Mouse (Mus musculus) kidney, adult 2 months (tissue): ENCODE measurements around the gene Dusp19. TPM values are rescaled to one million over a fixed set of nuclear protein-coding genes. Genes with fewer than 3 reads are reported as not detected.

Source experiments
- DNase-seq: peaks from one replicate; pipeline ENCODE4 v3.0.0; 2021
- H3K27ac ChIP-seq: fragments of 200-500 bp; 2 replicates; pipeline ENCODE4 v1.5.1; 2012; ENCODE audit warnings: low read depth, low read length, control low read depth, inconsistent platforms; ENCODE audit not compliant: insufficient read depth
- H3K27me3 ChIP-seq: fragments of 200-500 bp; replicated peaks from 2 replicates; pipeline ENCODE4 v1.6.1; 2012; ENCODE audit warnings: mild to moderate bottlenecking, moderate library complexity, low read length, inconsistent platforms; ENCODE audit not compliant: control insufficient read depth, insufficient read depth
- H3K36me3 ChIP-seq: fragments of 200-500 bp; 2 replicates; pipeline ENCODE4 v1.6.1; 2012; ENCODE audit warnings: mild to moderate bottlenecking, moderate library complexity, low read length, inconsistent platforms; ENCODE audit not compliant: control insufficient read depth, insufficient read depth
- H3K4me1 ChIP-seq: fragments of 200-500 bp; 2 replicates; pipeline ENCODE4 v1.6.1; 2011; ENCODE audit warnings: low read length; ENCODE audit not compliant: control insufficient read depth, insufficient read depth
- H3K4me3 ChIP-seq: fragments of 200-500 bp; 2 replicates; pipeline ENCODE4 v1.5.1; 2011; ENCODE audit warnings: mild to moderate bottlenecking, low read depth, low read length, control low read depth; ENCODE audit not compliant: insufficient read depth
- CTCF ChIP-seq: fragments of 200-500 bp; conservative IDR thresholded peaks from 2 replicates; pipeline ENCODE4 v1.5.1; 2011; ENCODE audit warnings: low read depth, mild to moderate bottlenecking, control low read depth, low read length, moderate library complexity, mixed read lengths; ENCODE audit not compliant: insufficient read depth, insufficient read length
- POLR2A ChIP-seq: fragments of 200-500 bp; IDR thresholded peaks from one replicate; pipeline ENCODE4 v1.6.1; 2011; ENCODE audit warnings: low read depth, low read length, control low read depth
- WGBS: fragments of 180-500 bp; shearing (Covaris S2); methylation state at CpG from one replicate; pipeline ENCODE4 v1.1.7; 2018; 5-methylcytosine and 5-hydroxymethylcytosine counted together
- polyA plus RNA-seq: library from polyadenylated mRNA; depleted of rRNA; stranded (reverse); fragments of >200 nt; gene quantifications from 2 replicates; pipeline ENCODE4 v1.2.3, GENCODE M21; 2012

Gene Dusp19
- polyA plus RNA-seq, 1 experiment, result 7.8 TPM

DNA sequence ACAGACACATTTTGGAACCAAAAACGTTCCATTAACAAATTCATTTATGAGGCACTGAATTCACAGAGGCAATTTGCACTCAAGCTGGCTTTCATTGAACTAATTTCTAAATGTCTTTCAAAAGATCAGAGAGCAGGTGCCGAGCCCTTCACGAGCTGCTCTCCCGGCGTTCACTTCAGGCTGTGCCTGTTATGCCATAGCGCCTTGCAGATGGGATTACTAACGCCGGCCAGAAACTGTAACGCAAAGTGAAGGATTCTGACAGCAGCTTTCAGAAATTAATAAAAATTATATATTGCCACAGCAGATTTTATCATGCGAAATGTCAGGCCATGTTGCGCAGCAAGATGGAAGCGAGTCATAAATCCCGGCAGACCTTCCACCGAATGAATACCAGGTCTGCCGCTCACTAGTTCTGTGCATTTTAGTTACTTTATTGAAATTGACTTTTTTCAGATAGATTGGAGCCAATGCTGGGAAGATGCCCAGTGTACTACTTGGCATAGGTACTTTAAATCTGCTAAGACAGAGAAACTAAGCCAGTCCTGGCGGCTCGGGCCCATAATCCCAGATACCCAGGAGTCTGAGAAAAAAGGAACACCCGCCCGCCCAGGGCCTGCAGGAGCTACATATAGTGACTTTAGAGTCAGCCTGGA is 12.9 kb upstream of the Dusp19 start:
- Histone ChIP-seq H3K27ac (no peak overlapping the region), H3K4me1 (no peaks in the 10 kb centered on the region; the same call in 1 of the 2 replicates), H3K4me3 (no peak overlapping the region), H3K27me3 (no peaks in the 10 kb centered on the region), H3K36me3 (no peaks in the 10 kb centered on the region)
- WGBS, result 91% methylated on average over 19 of the region's 19 CpGs
- no peak for DNase-seq
- no peak for TF ChIP-seq CTCF
- TF ChIP-seq POLR2A, result no peak

- Histone ChIP-seq H3K36me3 (no peaks in the 10 kb centered on the region), H3K4me1 (no peaks in the 10 kb centered on the region), H3K27me3 (no peaks in the 10 kb centered on the region), H3K27ac (no peak overlapping the region), H3K4me3 (no peak overlapping the region)
- 57% methylated on average over 1 of the region's 1 CpGs for WGBS
- TF ChIP-seq CTCF, result no peak
- TF ChIP-seq POLR2A, result no peak
- DNase-seq, result no peak
These were observed 4.6 kb upstream of the Dusp19 start for GRCm38 (mm10) chr2:80612286-80612685.

- H3K4me3 ChIP-seq, result no peak overlapping the region
- H3K27ac ChIP-seq, result no peak overlapping the region
- 53% methylated on average over 2 of the region's 2 CpGs for WGBS
- H3K27me3 ChIP-seq, result no peaks in the 10 kb centered on the region
- no peaks in the 10 kb centered on the region for H3K36me3 ChIP-seq
- peaks cover 1% of the 10 kb centered on the region; the same call in 1 of the 2 replicates for H3K4me1 ChIP-seq
- DNase-seq, result no peak
- TF ChIP-seq CTCF (no peak), POLR2A (no peak)
These were observed 4.0 kb upstream of the Dusp19 start for GRCm38 (mm10) chr2:80612796-80613195.

DNA sequence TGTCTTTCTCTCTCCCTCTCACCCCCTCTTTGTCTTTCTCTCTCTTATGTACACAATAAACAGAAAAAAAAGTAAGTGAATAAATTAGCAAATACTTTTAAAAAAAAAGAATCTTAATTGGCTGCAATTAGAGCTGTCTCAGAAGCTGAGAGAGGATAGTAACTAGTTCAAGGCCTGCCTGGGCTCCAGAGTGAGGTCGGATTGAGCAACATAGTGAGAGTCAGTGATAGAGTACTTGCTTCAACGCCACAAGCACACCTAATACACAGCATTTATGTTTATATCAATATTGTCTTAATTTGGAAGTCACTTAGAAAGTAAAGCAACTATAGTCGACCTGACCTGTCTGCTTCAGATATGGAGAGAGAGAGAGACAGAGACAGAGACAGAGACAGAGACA is 2.1 kb downstream of the Dusp19 start:
- TF ChIP-seq CTCF (no peak), POLR2A (no peak)

GRCm38 (mm10) chr2:80621921-80622320 is 5.1 kb downstream of the Dusp19 start:
- Histone ChIP-seq H3K4me1 (peaks cover 2% of the 10 kb centered on the region; the same call in 1 of the 2 replicates), H3K36me3 (no peaks in the 10 kb centered on the region; the same call in 1 of the 2 replicates), H3K27ac (no peak overlapping the region), H3K4me3 (no peak overlapping the region), H3K27me3 (no peaks in the 10 kb centered on the region)
- DNase-seq, result no peak
- TF ChIP-seq CTCF (no peak), POLR2A (no peak)
- 92% methylated on average over 3 of the region's 3 CpGs for WGBS

More for the DNA sequence above, 2.1 kb downstream of the Dusp19 start:
- WGBS, result 92% methylated on average over 3 of the region's 3 CpGs
- Histone ChIP-seq H3K4me1 (peaks cover 2% of the 10 kb centered on the region; the same call in 1 of the 2 replicates), H3K27me3 (no peaks in the 10 kb centered on the region), H3K4me3 (no peak overlapping the region), H3K27ac (no peak overlapping the region), H3K36me3 (no peaks in the 10 kb centered on the region)
- DNase-seq, result no peak

GRCm38 (mm10) chr2:80624523-80624922 is 7.7 kb downstream of the Dusp19 start:
- H3K4me3 ChIP-seq, result no peak overlapping the region
- H3K4me1 ChIP-seq, result no peaks in the 10 kb centered on the region
- DNase-seq, result no peak
- WGBS, result 97% methylated on average over 4 of the region's 4 CpGs
- no peak overlapping the region for H3K27ac ChIP-seq
- no peak for TF ChIP-seq POLR2A
- TF ChIP-seq CTCF, result no peak
- H3K36me3 ChIP-seq, result no peaks in the 10 kb centered on the region; the same call in 1 of the 2 replicates
- no peaks in the 10 kb centered on the region for H3K27me3 ChIP-seq

DNA sequence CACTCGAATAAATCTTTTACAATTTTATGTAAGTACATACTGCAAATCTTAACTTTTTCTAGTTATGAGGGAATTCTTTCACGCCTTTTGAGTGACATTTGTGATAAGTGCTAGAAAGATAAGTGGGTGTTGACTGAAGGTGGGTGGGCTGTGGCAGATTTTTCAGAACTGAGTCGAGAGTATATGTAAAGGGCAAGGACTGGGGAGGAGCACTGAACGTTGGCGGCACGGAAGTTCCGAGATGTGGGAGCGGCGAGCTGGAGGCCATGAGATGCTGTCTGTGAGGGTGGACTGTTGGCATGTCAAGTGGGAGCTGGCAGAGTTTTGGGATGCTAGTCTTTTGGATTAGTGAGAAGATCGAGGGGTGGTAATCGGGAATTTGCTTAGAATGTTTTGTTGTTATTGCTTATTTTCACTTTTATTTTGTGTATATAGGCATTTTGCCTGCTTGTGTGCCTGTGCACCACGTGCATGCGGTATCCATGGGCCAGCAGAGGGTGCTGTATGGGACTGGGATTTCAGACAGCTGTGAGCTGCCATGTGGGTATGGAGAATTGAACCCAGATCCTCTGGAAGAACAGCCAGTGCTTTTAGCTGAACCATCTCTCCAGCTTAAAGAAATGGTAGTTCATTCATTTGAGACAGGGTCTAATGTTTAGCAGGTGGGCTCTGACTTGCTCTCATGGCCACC is 15.6 kb downstream of the Dusp19 start:
- Histone ChIP-seq H3K36me3 (no peaks in the 10 kb centered on the region), H3K27ac (no peak overlapping the region), H3K27me3 (no peaks in the 10 kb centered on the region), H3K4me1 (no peaks in the 10 kb centered on the region), H3K4me3 (no peak overlapping the region)
- DNase-seq, result no peak
- 95% methylated on average over 13 of the region's 13 CpGs for WGBS
- no peak for TF ChIP-seq CTCF
- no peak for TF ChIP-seq POLR2A
